24 mouse cellular contexts compared by ENCODE assay signal in the genomic region with DNA sequence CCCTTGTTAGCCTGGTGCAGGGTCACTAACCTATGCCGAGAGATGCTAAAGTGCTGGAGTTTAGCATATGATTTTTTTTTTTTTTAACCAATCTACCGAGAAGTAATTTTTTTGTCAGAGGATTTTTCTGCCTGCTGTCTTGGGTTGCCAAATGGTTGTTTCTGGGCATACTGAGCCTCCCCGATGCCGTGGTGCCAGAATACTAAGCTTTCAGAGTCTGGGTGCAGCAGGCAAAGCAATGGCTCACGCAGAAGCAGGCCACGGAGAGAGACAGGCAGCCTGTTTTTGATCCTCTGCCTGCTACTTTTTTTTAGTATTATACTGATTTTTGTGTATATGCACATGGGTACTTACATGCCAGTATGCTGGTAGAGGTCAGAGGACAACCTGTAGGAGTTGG. TPM values are rescaled to one million over a fixed set of nuclear protein-coding genes. Genes with fewer than 3 reads are reported as not detected.
A peak's percentile ranks its signal among the peaks of the same experiment; 100 is the strongest.
DNase-seq lines count a peak whose midpoint lies in the region; ATAC-seq and TF ChIP-seq lines count a peak whose summit lies in the region.
"Had no signal": no experiment of that assay in that cellular context is flagged by ENCODE, and none has a peak within 500 bp of the region (broad histone marks: within the 10 kb centered on the region; RNA-seq: fewer than 3 reads in every experiment).

No protein-coding gene starts in this region.

- H3K27ac ChIP-seq in forebrain, postnatal 0 days (ENCODE audit: low read depth, low read length), result no peak overlapping the region
- H3K27ac ChIP-seq in forebrain, embryonic 15.5 days (replicated peaks), result no peak overlapping the region
- H3K27ac ChIP-seq in heart, postnatal 0 days (ENCODE audit: low read depth), result no peak overlapping the region
- no peak overlapping the region for H3K27ac ChIP-seq in midbrain, embryonic 12.5 days (replicated peaks)
- H3K27ac ChIP-seq in midbrain, embryonic 15.5 days, result no peak overlapping the region
- H3K27ac ChIP-seq: embryonic facial prominence, embryonic 12.5 days; forebrain, embryonic 13.5 days had no signal

- no peak for ATAC-seq in forebrain, postnatal 0 days
- ATAC-seq in forebrain, embryonic 15.5 days (replicated peaks), result no peak
- ATAC-seq in heart, postnatal 0 days (ENCODE audit: insufficient read depth, low read depth), result no peak
- no peak for ATAC-seq in midbrain, embryonic 12.5 days (ENCODE audit: low FRiP score, low read depth)
- no peak for ATAC-seq in midbrain, embryonic 15.5 days (replicated peaks)
- ATAC-seq: activated CD4-positive, CD25-positive, alpha-beta regulatory T cell, adult 4 months; CD4-positive, CD25-positive, alpha-beta regulatory T cell, adult 4 months; forebrain, embryonic 13.5 days; forebrain, embryonic 16.5 days; Patski had no signal

- WGBS in forebrain, postnatal 0 days, result 57% methylated on average over 6 of the region's 6 CpGs
- 82% methylated on average over 6 of the region's 6 CpGs for WGBS in forebrain, embryonic 15.5 days
- WGBS in heart, postnatal 0 days, result 84% methylated on average over 6 of the region's 6 CpGs
- WGBS in midbrain, embryonic 12.5 days, result 93% methylated on average over 6 of the region's 6 CpGs
- WGBS in midbrain, embryonic 15.5 days, result 77% methylated on average over 6 of the region's 6 CpGs

- no peak overlapping the region for H3K4me3 ChIP-seq in forebrain, postnatal 0 days (ENCODE audit: low read depth, low read length)
- no peak overlapping the region for H3K4me3 ChIP-seq in forebrain, embryonic 15.5 days
- no peak overlapping the region for H3K4me3 ChIP-seq in heart, postnatal 0 days (ENCODE audit: low read depth, low read length)
- no peak overlapping the region for H3K4me3 ChIP-seq in midbrain, embryonic 12.5 days
- H3K4me3 ChIP-seq in midbrain, embryonic 15.5 days, result no peak overlapping the region
- H3K4me3 ChIP-seq: embryonic facial prominence, embryonic 10.5 days; embryonic facial prominence, embryonic 12.5 days; forebrain, embryonic 13.5 days had no signal

- no peaks in the 10 kb centered on the region; the same call in 1 of the 2 replicates for H3K36me3 ChIP-seq in forebrain, postnatal 0 days (ENCODE audit: insufficient read depth)
- H3K36me3 ChIP-seq in forebrain, embryonic 15.5 days, result no peaks in the 10 kb centered on the region
- H3K36me3 ChIP-seq in heart, postnatal 0 days (replicated peaks; ENCODE audit: control insufficient read depth, insufficient read depth, low read length), result 0 out of 2 replicates have a peak, but pooled peaks cover 5% of the 10 kb centered on the region
- no peaks in the 10 kb centered on the region for H3K36me3 ChIP-seq in midbrain, embryonic 12.5 days
- H3K36me3 ChIP-seq in midbrain, embryonic 15.5 days (replicated peaks), result no peaks in the 10 kb centered on the region

- TF ChIP-seq CTCF in forebrain, postnatal 0 days (IDR thresholded peaks at IDR 0.05; ENCODE audit: low read depth), result no peak
- TF ChIP-seq CTCF in heart, postnatal 0 days (IDR thresholded peaks at IDR 0.05; ENCODE audit: low read depth), result no peak

- H3K4me1 ChIP-seq in forebrain, postnatal 0 days (ENCODE audit: insufficient read depth), result peaks cover 13% of the 10 kb centered on the region
- peaks cover 64% of the 10 kb centered on the region for H3K4me1 ChIP-seq in forebrain, embryonic 15.5 days
- peaks cover 23% of the 10 kb centered on the region for H3K4me1 ChIP-seq in heart, postnatal 0 days (ENCODE audit: control insufficient read depth, insufficient read depth)
- H3K4me1 ChIP-seq in midbrain, embryonic 12.5 days, result peaks cover 39% of the 10 kb centered on the region
- H3K4me1 ChIP-seq in midbrain, embryonic 15.5 days, result peaks cover 45% of the 10 kb centered on the region

- no peaks in the 10 kb centered on the region for H3K9me3 ChIP-seq in forebrain, postnatal 0 days (ENCODE audit: low read length)
- H3K9me3 ChIP-seq in forebrain, embryonic 15.5 days, result no peaks in the 10 kb centered on the region
- H3K9me3 ChIP-seq in heart, postnatal 0 days (replicated peaks; ENCODE audit: control insufficient read depth, low read length), result no peaks in the 10 kb centered on the region
- H3K9me3 ChIP-seq in midbrain, embryonic 12.5 days, result no peaks in the 10 kb centered on the region
- no peaks in the 10 kb centered on the region for H3K9me3 ChIP-seq in midbrain, embryonic 15.5 days
- H3K9me3 ChIP-seq: embryonic facial prominence, embryonic 10.5 days; embryonic facial prominence, embryonic 12.5 days; forebrain, embryonic 13.5 days; G1E had no signal

- H3K9ac ChIP-seq in forebrain, postnatal 0 days, result no peak overlapping the region
- H3K9ac ChIP-seq in forebrain, embryonic 15.5 days (replicated peaks), result no peak overlapping the region
- no peak overlapping the region for H3K9ac ChIP-seq in heart, postnatal 0 days (replicated peaks; ENCODE audit: low read depth, low read length)
- H3K9ac ChIP-seq in midbrain, embryonic 12.5 days (replicated peaks), result 0 out of 2 replicates have a peak overlapping the region, but pooled peaks have one; percentile 6
- H3K9ac ChIP-seq in midbrain, embryonic 15.5 days, result no peak overlapping the region
- H3K9ac ChIP-seq: embryonic facial prominence, embryonic 12.5 days; forebrain, embryonic 13.5 days had no signal

- peak; percentile 34 for DNase-seq in cerebellum, adult 9-11 months
- no peak for DNase-seq in cerebellum, adult 9-10 months
- peak; percentile 38 for DNase-seq in forebrain, postnatal 0 days
- DNase-seq in heart, postnatal 0 days (ENCODE audit: low spot score), result peak; percentile 2
- no peak for DNase-seq in heart, adult 18-20 months
- DNase-seq: adrenal gland, adult 8-10 months; adrenal gland, postnatal 14 days; B cell, adult 2 months; cerebellum, adult 11-12 months; cerebellum, adult 2 months; cerebellum, postnatal 10 days; cerebellum, postnatal 25 days had no signal

- H3K27me3 ChIP-seq in forebrain, postnatal 0 days (ENCODE audit: insufficient read depth, low read length), result no peaks in the 10 kb centered on the region
- no peaks in the 10 kb centered on the region for H3K27me3 ChIP-seq in forebrain, embryonic 15.5 days
- H3K27me3 ChIP-seq in heart, postnatal 0 days (ENCODE audit: control insufficient read depth, insufficient read depth, low read length), result no peaks in the 10 kb centered on the region
- H3K27me3 ChIP-seq in midbrain, embryonic 12.5 days, result no peaks in the 10 kb centered on the region
- H3K27me3 ChIP-seq in midbrain, embryonic 15.5 days (replicated peaks), result no peaks in the 10 kb centered on the region
- H3K27me3 ChIP-seq: CH12.LX; embryonic facial prominence, embryonic 12.5 days; forebrain, embryonic 13.5 days; Patski had no signal

- no peak overlapping the region for H3K4me2 ChIP-seq in forebrain, postnatal 0 days (ENCODE audit: low read depth)
- no peak overlapping the region for H3K4me2 ChIP-seq in forebrain, embryonic 15.5 days (replicated peaks)
- H3K4me2 ChIP-seq in heart, postnatal 0 days (ENCODE audit: low read depth, low read length), result no peak overlapping the region
- no peak overlapping the region for H3K4me2 ChIP-seq in midbrain, embryonic 12.5 days (replicated peaks)
- H3K4me2 ChIP-seq in midbrain, embryonic 15.5 days, result no peak overlapping the region
- H3K4me2 ChIP-seq: embryonic facial prominence, embryonic 12.5 days; forebrain, embryonic 13.5 days had no signal

- TF ChIP-seq EP300 in heart, postnatal 0 days (IDR thresholded peaks at IDR 0.05; ENCODE audit: low read depth), result no peak

RNA-seq across cellular contexts. Expression of a gene that starts 29.4 kb away (rescaled TPM):
- 176 and 191 TPM in 2 replicates for total RNA-seq in forebrain, postnatal 0 days (2014; rRNA removed)
- 28.9 and 29.4 TPM in 2 replicates for polyA plus RNA-seq in forebrain, postnatal 0 days (2015; fragmentation: Nextera tagmentation; extraction: Ambion mirVana)
- 23.9 and 25.0 TPM in 2 replicates for polyA plus RNA-seq in forebrain, embryonic 15.5 days (2015; fragmentation: Nextera tagmentation; extraction: Ambion mirVana)
- total RNA-seq in heart, postnatal 0 days (2014; rRNA removed; ENCODE audit: low replicate concordance), result 75.6 and 80.7 TPM in 2 replicates
- 20.1 and 23.5 TPM in 2 replicates for polyA plus RNA-seq in heart, postnatal 0 days (2015; fragmentation: Nextera tagmentation; extraction: Ambion mirVana)
- 100 to 1,000 TPM; 114 to 121 TPM for total RNA-seq in heart, adult 18-20 months (2021)
- polyA plus RNA-seq in midbrain, embryonic 12.5 days (2016; fragmentation: Nextera tagmentation; extraction: Ambion mirVana), result 26.1 and 27.9 TPM in 2 replicates
- polyA plus RNA-seq in midbrain, embryonic 15.5 days (2015; fragmentation: Nextera tagmentation; extraction: Ambion mirVana), result 27.9 and 28.4 TPM in 2 replicates

Comparison
In these comparisons a context has a peak if more than half of its experiments do, and no peak if none do; other contexts are left out.
1. DNase-seq: peak in cerebellum, adult 9-11 months (single experiment), forebrain, postnatal 0 days (single experiment) and heart, postnatal 0 days (single experiment); none in cerebellum, adult 9-10 months (single experiment) and heart, adult 18-20 months (0 of 2).